Mouse (Mus musculus) frontal cortex, postnatal 14 days (tissue): ENCODE measurements at regions not wholly inside any gene's neighbourhood (a gene's known extent, or its start where the extent isn't known, plus 50 kb on each side); places are given as distances from the start of the nearest gene placed in this dataset.
"Not testable (repeated sequence)": the region's sequence is repeated elsewhere in the genome, so short reads cannot be mapped to it uniquely, and the experiment has no call there.

Experiments
- DNase-seq, 2 experiments: peaks; one replicate each; pipeline ENCODE4 v3.0.0; 2022; ENCODE audit warnings: low spot score in 2 of 2

DNA sequence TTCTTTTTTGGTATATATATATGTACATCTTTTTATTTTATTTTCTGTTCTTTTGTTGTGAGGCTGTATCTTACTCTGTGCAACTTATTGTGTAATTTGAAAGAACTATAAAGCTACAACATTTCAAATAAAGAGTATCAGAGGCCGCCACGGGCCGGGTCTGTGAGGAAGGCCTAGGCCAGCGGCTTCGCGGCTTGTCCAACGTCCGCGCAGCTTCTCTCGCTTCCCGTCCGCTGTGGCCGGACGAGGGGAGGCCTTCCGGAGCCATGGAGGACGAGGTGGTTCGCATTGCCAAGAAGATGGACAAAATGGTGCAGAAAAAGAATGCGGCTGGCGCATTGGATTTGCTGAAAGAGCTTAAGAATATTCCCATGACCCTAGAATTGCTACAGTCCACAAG is 167.4 kb downstream of the Kif21a start:
- DNase-seq, result not testable (repeated sequence)

DNA sequence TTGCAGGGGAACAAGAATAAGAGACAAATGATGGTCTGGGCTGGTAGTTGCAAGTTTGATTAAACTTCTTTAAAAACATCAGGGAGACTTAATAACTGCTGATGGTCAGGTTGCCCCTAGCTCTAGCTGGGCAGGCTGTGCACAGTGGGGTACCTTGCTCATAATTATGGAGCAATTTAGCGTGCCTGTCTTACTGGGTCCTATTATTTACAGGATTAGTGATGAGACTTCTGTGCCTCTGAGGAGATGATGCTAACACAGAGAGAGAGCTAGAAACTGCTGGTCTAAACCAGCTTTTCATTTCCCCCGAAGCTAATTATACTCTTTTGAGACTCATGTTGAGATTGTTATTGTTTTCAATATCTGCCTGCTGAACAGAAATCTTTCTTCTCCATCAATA is 180.3 kb downstream of the Kif21a start:
- DNase-seq, result no peak

DNA sequence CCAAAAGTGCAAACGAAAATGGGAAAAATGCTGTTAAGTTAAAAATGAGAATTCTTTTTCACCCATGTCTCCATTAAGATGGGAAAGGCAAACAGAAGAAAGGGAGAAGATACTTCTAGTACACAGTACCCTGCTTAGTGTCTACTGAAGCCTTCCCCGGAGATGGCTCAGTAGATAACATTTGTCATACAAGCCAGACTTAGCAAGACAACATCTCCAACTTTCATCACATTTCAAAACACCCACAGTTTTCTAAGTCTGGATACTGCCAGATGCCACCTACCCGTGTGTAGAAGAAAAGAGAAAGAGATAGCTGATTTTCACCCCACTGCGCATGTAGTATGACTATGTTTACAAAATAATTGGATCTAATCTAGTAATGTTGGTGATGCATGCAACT is 174.5 kb upstream of the Cpne8 start:
- not testable (repeated sequence) for DNase-seq

DNA sequence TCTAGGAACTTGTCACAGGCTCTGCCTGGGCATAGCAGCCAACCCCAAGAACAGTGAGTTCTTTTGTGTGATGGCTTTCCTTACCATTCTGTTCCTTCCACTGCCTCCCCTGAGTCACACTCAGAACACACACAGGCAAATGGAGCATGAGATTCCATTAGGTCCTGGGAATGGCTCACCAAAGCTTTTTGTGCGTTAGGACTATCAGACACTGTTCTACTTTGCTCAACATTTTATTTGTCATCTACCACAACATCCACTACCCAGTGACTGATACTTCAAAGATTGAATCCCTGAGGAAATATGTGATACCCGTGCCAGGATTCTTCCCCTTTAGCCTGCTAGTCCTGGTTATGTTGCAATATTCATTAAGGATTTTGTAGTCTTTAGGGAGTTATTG is 172.8 kb upstream of the Cpne8 start:
- no peak for DNase-seq

DNA sequence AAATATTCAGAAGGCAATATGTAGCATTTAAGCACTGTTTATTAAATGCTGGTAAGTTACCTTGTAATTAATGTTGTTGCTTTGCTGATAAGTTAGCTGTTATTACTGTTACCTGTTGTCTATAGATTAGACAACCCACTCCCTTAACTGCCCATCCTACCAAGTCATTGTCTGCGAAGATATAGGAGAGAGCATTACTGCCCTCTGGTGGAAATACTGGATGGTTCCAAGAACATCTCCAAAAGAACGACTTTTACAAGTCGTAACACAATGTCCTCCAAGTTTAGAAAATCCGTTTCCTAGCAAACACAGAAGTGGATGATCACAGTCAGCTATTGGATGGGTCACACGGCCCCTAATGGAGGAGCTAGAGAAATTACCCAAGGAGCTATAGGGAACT is 162.2 kb upstream of the Cpne8 start:
- DNase-seq, result no peak

DNA sequence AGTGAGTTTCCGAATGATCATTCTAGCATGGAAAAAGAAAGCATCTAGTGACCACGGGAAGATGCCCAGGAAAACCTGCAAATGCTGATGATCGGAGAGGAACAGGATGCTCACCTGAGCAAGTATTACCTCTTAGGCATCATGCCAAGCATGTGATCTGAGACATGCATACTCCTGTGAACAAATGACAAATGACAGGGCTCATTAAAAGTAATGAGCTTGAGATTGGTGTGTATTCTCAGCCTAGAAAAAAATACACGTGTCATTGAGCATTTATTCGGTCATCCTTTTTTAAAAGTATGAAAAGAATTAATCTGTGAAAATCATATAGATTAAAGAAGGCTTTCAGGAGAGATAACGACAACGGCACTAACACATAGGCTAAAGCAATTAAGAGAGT is 156.4 kb upstream of the Cpne8 start:
- DNase-seq, result no peak

DNA sequence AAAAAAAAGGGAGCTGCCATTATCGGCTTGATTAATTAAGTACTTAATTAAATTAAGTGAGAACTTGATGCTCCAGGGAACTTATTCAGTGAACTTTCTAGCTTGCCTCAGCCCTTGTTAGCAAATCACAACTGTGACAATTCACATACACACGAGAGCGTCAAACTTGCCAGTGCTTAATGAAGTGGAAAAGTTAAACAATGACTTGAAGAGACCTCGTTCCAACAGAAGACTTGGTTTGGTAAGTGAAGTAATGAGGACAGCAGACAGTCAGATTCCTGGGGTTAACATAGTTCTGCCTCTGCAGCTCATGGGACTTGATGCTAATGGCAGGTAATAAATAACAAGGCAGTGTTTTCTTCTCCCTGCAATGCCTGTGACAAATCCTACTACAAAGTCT is 148.6 kb upstream of the Cpne8 start:
- no peak for DNase-seq

DNA sequence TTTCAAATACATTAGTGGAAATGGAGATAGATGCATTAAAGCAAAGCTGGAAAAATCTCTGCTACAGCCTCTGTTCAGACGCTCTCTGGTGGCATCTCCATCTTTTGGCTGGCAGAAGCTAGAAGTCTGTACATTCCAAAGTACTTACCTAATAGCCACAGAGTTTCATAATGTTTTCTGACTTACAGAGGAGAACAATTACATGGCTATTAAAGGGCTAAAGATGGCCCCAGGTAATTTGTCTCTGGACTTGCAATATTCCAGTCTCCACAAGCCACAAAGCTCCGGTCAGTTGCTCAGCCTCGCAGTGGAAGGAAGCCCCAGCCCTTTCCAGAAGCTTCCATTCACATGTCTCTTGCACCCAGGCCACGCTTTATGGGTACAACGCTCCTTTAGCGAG is 143.1 kb upstream of the Cpne8 start:
- DNase-seq, result no peak

DNA sequence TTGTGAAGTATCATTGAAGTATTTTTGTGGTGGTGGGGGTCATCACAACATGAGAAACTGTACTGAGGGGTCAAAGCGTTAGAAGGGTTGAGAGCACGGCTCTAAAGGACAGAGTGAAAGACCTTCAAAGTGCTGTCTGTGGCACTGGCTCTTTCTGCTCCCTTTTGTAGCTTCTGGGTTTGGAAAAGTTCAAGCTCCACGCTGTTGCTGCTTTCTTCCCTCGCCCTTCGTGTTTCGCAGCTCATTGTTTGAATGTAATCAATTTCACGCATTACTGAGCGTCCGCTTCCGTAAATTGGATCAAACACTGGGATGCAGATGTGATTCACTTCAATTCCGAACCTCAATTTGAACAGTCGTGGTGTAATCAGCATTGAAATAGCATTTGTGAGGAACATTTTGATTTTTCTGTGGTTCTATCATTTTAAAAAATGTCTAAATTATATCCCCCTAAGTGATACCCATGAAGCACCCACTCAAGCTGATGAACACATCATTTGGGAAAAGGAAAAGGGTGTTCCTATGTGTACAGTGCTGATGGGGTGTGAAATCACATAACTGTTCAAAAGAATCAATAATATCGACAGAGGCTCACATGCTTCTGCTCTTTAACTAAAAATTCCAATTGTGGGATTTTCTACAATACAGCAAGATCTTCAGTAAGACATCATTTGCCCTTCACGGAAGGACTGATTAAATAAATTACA is 140.9 kb upstream of the Cpne8 start:
- DNase-seq, result no peak

DNA sequence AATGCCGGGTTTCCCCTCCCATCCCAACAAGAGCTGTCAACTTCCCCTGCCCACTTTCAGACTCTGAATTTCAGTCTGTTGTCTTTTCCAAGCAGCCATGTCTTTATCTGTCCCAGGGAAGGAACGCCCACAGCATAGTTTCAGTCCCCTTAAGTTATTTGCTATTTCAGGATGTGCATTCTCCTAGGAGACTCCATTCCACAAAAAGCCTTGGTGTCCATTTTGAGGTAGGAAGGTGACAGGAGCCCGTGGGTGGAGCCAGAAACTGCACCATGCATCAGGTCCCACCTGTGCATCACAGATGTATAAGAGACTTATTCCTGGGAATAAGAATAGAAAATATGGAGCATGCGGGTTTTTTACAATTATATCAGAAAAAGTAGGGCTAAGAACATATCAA is 138.9 kb upstream of the Cpne8 start:
- DNase-seq, result peak in 1 of 2 experiments; percentile 5

DNA sequence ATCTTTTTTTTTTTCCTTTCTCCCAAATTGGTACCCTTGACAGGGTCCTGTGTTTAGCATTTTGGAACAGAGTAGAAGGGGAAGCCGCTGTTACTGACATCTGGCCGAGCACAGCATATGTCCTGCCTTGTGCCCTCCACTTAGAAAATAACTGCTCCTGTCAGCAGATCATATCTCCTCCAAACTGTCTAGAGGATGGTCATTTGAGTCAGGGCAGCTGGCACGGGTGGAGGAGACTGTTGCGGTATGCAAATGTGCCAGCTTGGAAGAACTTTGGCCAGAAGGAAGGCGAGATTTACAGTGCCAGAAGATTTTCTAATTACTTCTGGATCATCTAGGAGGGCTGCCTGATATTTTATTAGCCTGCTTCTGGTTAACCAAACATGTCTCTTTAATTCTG is 134.7 kb upstream of the Cpne8 start:
- DNase-seq, result no peak

DNA sequence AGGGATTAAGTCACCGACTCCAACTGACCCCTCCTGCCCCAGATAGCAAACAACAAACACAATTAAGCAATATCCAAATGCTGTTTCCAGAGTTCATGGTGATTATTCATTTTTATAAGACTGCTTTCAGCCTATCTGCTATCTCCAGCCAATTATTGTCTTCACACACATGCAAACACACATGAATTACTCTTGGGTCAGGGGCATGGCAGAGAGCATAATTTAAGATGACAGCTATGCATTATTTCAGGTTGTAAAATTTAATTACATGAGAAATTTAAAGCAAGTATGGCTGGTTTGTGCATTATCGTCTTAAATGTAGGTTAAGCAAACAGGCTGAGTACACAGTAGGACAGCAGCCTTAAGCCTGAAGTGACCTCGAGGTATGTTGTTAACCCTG is 131.1 kb upstream of the Cpne8 start:
- DNase-seq, result no peak

DNA sequence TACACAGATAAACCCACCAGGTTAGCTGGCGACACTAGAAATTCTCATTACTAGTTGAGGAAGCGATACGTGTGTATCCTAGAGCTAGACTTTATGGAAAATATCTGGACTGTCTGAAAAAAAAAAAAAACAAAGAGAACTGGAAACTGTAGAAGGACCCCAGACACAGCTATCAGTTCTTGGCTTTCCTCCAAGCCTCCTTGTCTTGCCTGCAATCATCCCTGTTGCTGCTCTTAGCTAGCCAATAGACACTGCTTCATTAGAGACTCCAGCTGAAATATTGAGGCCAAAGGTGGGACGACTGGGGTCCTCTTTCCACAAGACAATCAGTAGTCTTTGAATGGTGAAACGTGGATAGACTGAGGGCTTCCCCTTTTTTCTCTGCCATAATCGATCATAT is 129.0 kb upstream of the Cpne8 start:
- DNase-seq, result no peak

DNA sequence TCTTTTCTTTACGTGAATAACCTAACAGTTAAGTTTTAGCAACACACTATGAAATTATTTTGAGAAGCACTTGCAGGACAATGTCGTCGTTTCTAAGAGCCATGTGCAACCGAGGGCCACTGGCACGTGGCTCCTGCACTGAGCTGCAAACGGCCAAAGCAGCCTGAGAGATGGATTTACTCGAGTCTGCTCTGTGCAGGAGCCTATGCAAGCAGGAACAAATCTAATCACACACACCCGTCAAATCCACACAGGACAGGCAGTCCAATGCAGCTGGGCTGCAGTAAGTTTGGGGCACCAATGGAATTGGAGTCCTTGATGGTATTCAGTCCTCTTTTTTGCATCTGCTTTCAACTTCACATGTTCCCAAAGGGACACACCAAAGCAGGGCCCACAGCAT is 118.8 kb upstream of the Cpne8 start:
- DNase-seq, result no peak

DNA sequence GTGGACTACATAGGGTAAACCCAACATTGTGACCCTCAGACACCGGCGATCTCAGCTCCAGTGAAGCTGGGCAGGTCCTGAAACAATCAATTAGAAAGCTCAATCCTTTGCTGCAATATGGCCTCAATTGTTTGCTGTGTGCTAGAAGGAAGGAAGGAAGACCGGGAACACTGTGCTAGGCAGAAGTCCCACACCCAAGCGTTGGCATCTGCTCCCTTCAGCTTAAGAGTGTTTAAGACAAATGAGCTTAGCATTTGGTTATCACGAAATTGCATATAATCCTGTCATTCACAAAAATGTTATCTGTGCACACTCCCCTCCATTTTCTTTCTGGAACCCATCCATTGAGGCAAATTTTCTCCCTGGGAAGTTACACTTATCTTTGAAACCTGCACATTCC is 110.7 kb upstream of the Cpne8 start:
- DNase-seq, result no peak

DNA sequence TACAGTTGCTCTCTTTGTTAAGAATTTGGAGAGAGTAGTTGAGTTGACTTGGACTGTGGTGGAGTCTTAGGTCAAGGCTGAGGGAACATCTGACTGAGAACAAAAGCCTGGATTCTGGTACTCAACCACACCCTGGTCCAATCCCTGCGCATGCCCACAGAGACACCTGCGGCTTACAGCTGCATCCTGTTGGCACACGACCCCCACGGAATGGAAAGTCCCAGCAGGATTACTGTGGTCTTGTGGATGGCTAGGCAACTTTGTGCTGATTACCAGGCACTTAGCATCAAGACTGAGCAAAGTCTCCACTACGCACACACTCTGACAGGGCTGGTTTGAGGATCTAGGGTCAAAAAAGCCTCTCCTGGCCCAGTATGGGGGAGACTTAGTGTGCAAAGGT is 105.5 kb upstream of the Cpne8 start:
- DNase-seq, result no peak

DNA sequence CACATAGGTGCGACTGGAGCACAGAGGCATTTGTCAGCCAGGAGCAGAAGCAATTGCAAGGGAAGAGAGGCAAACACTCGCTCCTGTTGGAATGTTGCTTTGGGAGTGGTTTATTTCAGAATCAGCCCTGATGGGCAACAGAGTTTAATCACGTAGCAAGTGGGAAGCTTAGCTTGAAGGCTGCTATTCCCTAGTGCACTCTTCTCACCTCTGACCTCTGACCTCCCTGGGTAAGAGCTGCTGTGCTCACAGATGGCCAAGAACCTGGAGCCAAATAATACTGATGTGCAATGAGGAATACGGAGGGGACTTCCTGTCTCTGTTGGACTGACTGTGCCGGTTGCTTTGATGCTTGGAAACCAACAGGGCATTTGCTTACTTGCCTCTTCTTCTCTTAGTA is 88.3 kb upstream of the Cpne8 start:
- DNase-seq, result no peak

DNA sequence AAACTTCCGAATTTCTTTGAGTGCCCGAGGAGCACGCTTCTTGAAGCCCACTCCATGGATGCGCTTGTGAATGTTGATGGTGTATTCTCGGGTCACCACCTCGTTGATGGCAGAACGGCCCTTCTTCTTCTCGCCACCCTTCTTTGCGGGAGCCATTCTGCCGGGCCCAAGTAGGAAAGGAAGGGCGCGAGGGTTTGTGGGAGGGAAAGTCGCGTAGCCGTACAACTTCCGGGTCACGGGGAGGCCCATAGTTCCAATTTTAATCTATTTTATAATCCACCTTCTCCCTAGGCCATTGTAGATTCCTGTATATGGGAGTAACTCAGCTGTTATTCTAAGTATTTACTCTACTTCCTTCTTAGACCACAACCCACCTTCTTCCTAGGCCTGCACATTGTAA is 85.3 kb upstream of the Cpne8 start:
- DNase-seq, result not testable (repeated sequence)

DNA sequence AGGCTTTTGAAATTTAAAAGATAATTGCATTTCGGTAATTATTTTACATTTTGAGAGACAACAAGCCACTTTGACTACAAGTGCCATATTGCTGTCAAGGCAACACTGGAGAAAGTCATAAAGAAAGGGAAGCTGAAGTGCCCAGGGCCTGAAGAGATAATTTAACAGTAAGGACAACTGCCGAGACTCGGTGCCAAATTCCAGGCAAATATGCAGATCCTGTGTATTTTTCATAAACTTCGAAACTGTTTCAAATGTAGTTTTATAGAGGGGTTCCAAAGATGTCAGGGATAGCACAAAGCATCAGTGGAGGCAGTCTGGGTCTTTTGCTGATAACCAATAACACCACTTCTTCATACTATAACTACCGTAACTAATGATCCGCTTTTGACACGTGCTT is 54.7 kb upstream of the Cpne8 start:
- DNase-seq, result no peak
